In genomic region chr9:45941329-45941888, GRCm38 (mm10) we compare ENCODE assay signal across 8 mouse cellular contexts. TPM values are rescaled to one million over a fixed set of nuclear protein-coding genes. Genes with fewer than 3 reads are reported as not detected.
A peak's percentile ranks its signal among the peaks of the same experiment; 100 is the strongest.
DNase-seq lines count a peak whose midpoint lies in the region; ATAC-seq and TF ChIP-seq lines count a peak whose summit lies in the region.
"Had no signal": no experiment of that assay in that cellular context is flagged by ENCODE, and none has a peak within 500 bp of the region (broad histone marks: within the 10 kb centered on the region; RNA-seq: fewer than 3 reads in every experiment).

No protein-coding gene starts in this region.

- no peak overlapping the region for H3K4me3 ChIP-seq in hindbrain, postnatal 0 days (ENCODE audit: low read length)
- no peak overlapping the region for H3K4me3 ChIP-seq in hindbrain, embryonic 10.5 days
- no peak overlapping the region for H3K4me3 ChIP-seq in embryonic facial prominence, embryonic 10.5 days

- DNase-seq in hindbrain, postnatal 0 days (ENCODE audit: low spot score): no peak
- no peak for DNase-seq in hindbrain, embryonic 10.5 days (ENCODE audit: low spot score)
- peak; percentile 45 for DNase-seq in thymus, postnatal 14 days
- no peak for DNase-seq in thymus, adult 18-20 months
- DNase-seq in embryonic facial prominence, embryonic 10.5 days (ENCODE audit: low spot score): peak; percentile 37
- DNase-seq in layer of hippocampus, adult 8-10 months (ENCODE audit: low spot score in 2 of 2): no peak
- DNase-seq in kidney, postnatal 10 days: no peak

- peaks cover 62% of the 10 kb centered on the region for H3K36me3 ChIP-seq in hindbrain, postnatal 0 days (ENCODE audit: insufficient read depth, low read length)
- peaks cover 84% of the 10 kb centered on the region for H3K36me3 ChIP-seq in hindbrain, embryonic 10.5 days
- peaks cover 82% of the 10 kb centered on the region for H3K36me3 ChIP-seq in embryonic facial prominence, embryonic 10.5 days (replicated peaks)

- no peaks in the 10 kb centered on the region for H3K4me1 ChIP-seq in hindbrain, postnatal 0 days (ENCODE audit: insufficient read depth, low read length)
- peaks cover 8% of the 10 kb centered on the region; the same call in 1 of the 2 replicates for H3K4me1 ChIP-seq in hindbrain, embryonic 10.5 days (replicated peaks)
- H3K4me1 ChIP-seq in embryonic facial prominence, embryonic 10.5 days: no peaks in the 10 kb centered on the region

- H3K9me3 ChIP-seq in hindbrain, postnatal 0 days (ENCODE audit: low read length): no peaks in the 10 kb centered on the region
- H3K9me3 ChIP-seq in hindbrain, embryonic 10.5 days: no peaks in the 10 kb centered on the region
- H3K9me3 ChIP-seq in embryonic facial prominence, embryonic 10.5 days: no peaks in the 10 kb centered on the region

- ATAC-seq in hindbrain, postnatal 0 days: no peak
- ATAC-seq: Patski had no signal

- H3K27me3 ChIP-seq in hindbrain, postnatal 0 days (ENCODE audit: insufficient read depth, low read length): no peaks in the 10 kb centered on the region
- no peaks in the 10 kb centered on the region; the same call in 1 of the 2 replicates for H3K27me3 ChIP-seq in hindbrain, embryonic 10.5 days (ENCODE audit: insufficient read depth, poor library complexity, severe bottlenecking)
- H3K27me3 ChIP-seq in embryonic facial prominence, embryonic 10.5 days (replicated peaks; ENCODE audit: low read depth, poor library complexity, severe bottlenecking): peaks cover 4% of the 10 kb centered on the region; the same call in 1 of the 2 replicates
- H3K27me3 ChIP-seq: Patski had no signal

- TF ChIP-seq CTCF in hindbrain, postnatal 0 days (IDR thresholded peaks at IDR 0.05; ENCODE audit: low read depth): peak; percentile 18; the same call in 1 of the 2 replicates

- H3K4me2 ChIP-seq in hindbrain, postnatal 0 days (ENCODE audit: low read depth, low read length): no peak overlapping the region

- WGBS in hindbrain, postnatal 0 days: 63% methylated on average over 18 of the region's 18 CpGs
- WGBS in hindbrain, embryonic 10.5 days: 61% methylated on average over 18 of the region's 18 CpGs
- 58% methylated on average over 18 of the region's 18 CpGs for WGBS in embryonic facial prominence, embryonic 10.5 days

- no peak overlapping the region for H3K27ac ChIP-seq in hindbrain, postnatal 0 days
- no peak overlapping the region for H3K27ac ChIP-seq in hindbrain, embryonic 10.5 days
- no peak overlapping the region for H3K27ac ChIP-seq in embryonic facial prominence, embryonic 10.5 days (replicated peaks)

- no peak overlapping the region for H3K9ac ChIP-seq in hindbrain, postnatal 0 days (replicated peaks; ENCODE audit: low read length)

RNA-seq across cellular contexts. Expression of gene Tagln, which starts 5.6 kb away (rescaled TPM):
- total RNA-seq in hindbrain, postnatal 0 days (2014; rRNA removed): 4.4 and 5.2 TPM in 2 replicates
- 3.5 and 4.0 TPM in 2 replicates for polyA plus RNA-seq in hindbrain, postnatal 0 days (2015; fragmentation: Nextera tagmentation; extraction: Ambion mirVana)
- 23.0 and 34.8 TPM in 2 replicates for polyA plus RNA-seq in hindbrain, embryonic 10.5 days (2016; fragmentation: Nextera tagmentation; extraction: Ambion mirVana)
- polyA plus RNA-seq in embryonic facial prominence, embryonic 10.5 days (2016; fragmentation: Nextera tagmentation; extraction: Ambion mirVana): 12.4 and 15.1 TPM in 2 replicates
- total RNA-seq in layer of hippocampus, adult 8-10 months (2022): 10 to 100 TPM in 2 of 4 experiments, 1 to 10 TPM in 2; 4.2 to 16.3 (median 8.8) TPM

RNA-seq across cellular contexts. Expression of gene Sidt2, which starts 13.6 kb away (rescaled TPM):
- 124 and 126 TPM in 2 replicates for total RNA-seq in hindbrain, postnatal 0 days (2014; rRNA removed)
- polyA plus RNA-seq in hindbrain, postnatal 0 days (2015; fragmentation: Nextera tagmentation; extraction: Ambion mirVana): 48.3 and 51.6 TPM in 2 replicates
- 26.3 and 28.3 TPM in 2 replicates for polyA plus RNA-seq in hindbrain, embryonic 10.5 days (2016; fragmentation: Nextera tagmentation; extraction: Ambion mirVana)
- 24.7 and 27.4 TPM in 2 replicates for polyA plus RNA-seq in embryonic facial prominence, embryonic 10.5 days (2016; fragmentation: Nextera tagmentation; extraction: Ambion mirVana)
- 10 to 100 TPM; 67.6 to 81.0 (median 74.0) TPM for total RNA-seq in layer of hippocampus, adult 8-10 months (2022)

RNA-seq across cellular contexts. Expression of gene Rnf214, which starts 34.7 kb away (rescaled TPM):
- total RNA-seq in hindbrain, postnatal 0 days (2014; rRNA removed): 51.9 and 55.4 TPM in 2 replicates
- 70.3 and 77.7 TPM in 2 replicates for polyA plus RNA-seq in hindbrain, postnatal 0 days (2015; fragmentation: Nextera tagmentation; extraction: Ambion mirVana)
- 71.8 and 84.1 TPM in 2 replicates for polyA plus RNA-seq in hindbrain, embryonic 10.5 days (2016; fragmentation: Nextera tagmentation; extraction: Ambion mirVana)
- polyA plus RNA-seq in embryonic facial prominence, embryonic 10.5 days (2016; fragmentation: Nextera tagmentation; extraction: Ambion mirVana): 61.5 and 66.8 TPM in 2 replicates
- total RNA-seq in layer of hippocampus, adult 8-10 months (2022): 10 to 100 TPM; 67.3 to 79.6 (median 72.2) TPM

RNA-seq across cellular contexts. Expression of gene Pcsk7, which starts 35.1 kb away (rescaled TPM):
- total RNA-seq in hindbrain, postnatal 0 days (2014; rRNA removed): 23.5 and 33.9 TPM in 2 replicates
- 18.1 and 22.1 TPM in 2 replicates for polyA plus RNA-seq in hindbrain, postnatal 0 days (2015; fragmentation: Nextera tagmentation; extraction: Ambion mirVana)
- 20.4 and 25.7 TPM in 2 replicates for polyA plus RNA-seq in hindbrain, embryonic 10.5 days (2016; fragmentation: Nextera tagmentation; extraction: Ambion mirVana)
- 18.9 and 21.2 TPM in 2 replicates for polyA plus RNA-seq in embryonic facial prominence, embryonic 10.5 days (2016; fragmentation: Nextera tagmentation; extraction: Ambion mirVana)
- total RNA-seq in layer of hippocampus, adult 8-10 months (2022): 10 to 100 TPM; 23.8 to 33.7 (median 26.2) TPM

Comparison
In these comparisons a context has a peak if more than half of its experiments do, and no peak if none do; other contexts are left out.
1. DNase-seq: peak in thymus, postnatal 14 days (single experiment) and embryonic facial prominence, embryonic 10.5 days (single experiment); none in hindbrain, postnatal 0 days (single experiment), hindbrain, embryonic 10.5 days (single experiment), thymus, adult 18-20 months (0 of 2), layer of hippocampus, adult 8-10 months (0 of 2) and kidney, postnatal 10 days (single experiment).